Mouse (Mus musculus) stomach, postnatal 0 days (tissue): ENCODE measurements around the gene Pram1. TPM values are rescaled to one million over a fixed set of nuclear protein-coding genes. Genes with fewer than 3 reads are reported as not detected.
A peak's percentile ranks its signal among the peaks of the same experiment; 100 is the strongest.
"Not testable (repeated sequence)": the region's sequence is repeated elsewhere in the genome, so short reads cannot be mapped to it uniquely, and the experiment has no call there.

Source experiments
- ATAC-seq: fragments of 200-750 bp; cut with Nextera tagmentation; 2 replicates; pipeline ENCODE4 v1.8.0; 2017; ENCODE audit not compliant: low FRiP score, low TSS enrichment
- DNase-seq: peaks from one replicate; pipeline ENCODE4 v3.0.0-alpha.2; 2016; ENCODE audit warnings: low spot score
- H3K27ac ChIP-seq: fragments of 300-500 bp; sonication (generic); replicated peaks from 2 replicates; pipeline ENCODE4 v1.5.1; 2014; ENCODE audit warnings: mild to moderate bottlenecking, control low read depth
- H3K27me3 ChIP-seq: fragments of 300-500 bp; sonication (generic); 2 replicates; pipeline ENCODE4 v1.6.1; 2014; ENCODE audit warnings: low read length; ENCODE audit not compliant: control insufficient read depth, insufficient read depth
- H3K36me3 ChIP-seq: fragments of 300-500 bp; sonication (generic); 2 replicates; pipeline ENCODE4 v1.6.1; 2014; ENCODE audit warnings: low read length, mixed read lengths; ENCODE audit not compliant: control insufficient read depth, insufficient read depth
- H3K4me1 ChIP-seq: fragments of 300-500 bp; sonication (generic); replicated peaks from 2 replicates; pipeline ENCODE4 v1.6.1; 2014; ENCODE audit warnings: antibody characterized with exemption; ENCODE audit not compliant: control insufficient read depth, insufficient read depth
- H3K4me2 ChIP-seq: fragments of 300-500 bp; sonication (generic); replicated peaks from 2 replicates; pipeline ENCODE4 v1.6.1; 2014; ENCODE audit warnings: low read depth, mild to moderate bottlenecking, control low read depth, moderate library complexity
- H3K4me3 ChIP-seq: fragments of 300-500 bp; sonication (generic); 2 replicates; pipeline ENCODE4 v1.5.1; 2014; ENCODE audit warnings: low read depth, low read length, control low read depth
- H3K9ac ChIP-seq: fragments of 300-500 bp; sonication (generic); 2 replicates; pipeline ENCODE4 v1.6.1; 2014; ENCODE audit warnings: mild to moderate bottlenecking, low read length, control low read depth, mixed read lengths
- H3K9me3 ChIP-seq: fragments of 300-500 bp; sonication (generic); 2 replicates; pipeline ENCODE4 v1.6.1; 2016; ENCODE audit warnings: low read length; ENCODE audit not compliant: control insufficient read depth
- CTCF ChIP-seq: IDR thresholded peaks from 2 replicates; pipeline ENCODE4 v1.5.1; 2016; ENCODE audit warnings: antibody characterized with exemption, low read depth, mild to moderate bottlenecking, moderate library complexity
- EP300 ChIP-seq: optimal IDR thresholded peaks from 2 replicates; pipeline ENCODE3; 2016; ENCODE audit warnings: antibody characterized with exemption
- WGBS: fragments of 180-500 bp; shearing (Covaris S2); extraction: QIAGEN DNeasy Blood & Tissue Kit; methylation state at CpG from one replicate; pipeline ENCODE4 v1.1.7; 2014; 5-methylcytosine and 5-hydroxymethylcytosine counted together
- polyA plus RNA-seq: library from polyadenylated mRNA; unstranded; fragments of >200 nt; fragmentation: Nextera tagmentation; extraction: Ambion mirVana; gene quantifications from 2 replicates; pipeline ENCODE4 v1.2.1, GENCODE M21; 2015

Gene Pram1
- polyA plus RNA-seq, 1 experiment from 2014 or later, result 0.19 TPM

GRCm38 (mm10) chr17:33607273-33607672 lies 30.6 kb upstream of the Pram1 start:
- WGBS, result 82% methylated on average over 2 of the region's 2 CpGs
- TF ChIP-seq CTCF, result no peak
- no peak for TF ChIP-seq EP300
- ATAC-seq (no peak), DNase-seq (no peak)
- H3K4me1 ChIP-seq, result no peaks in the 10 kb centered on the region
- no peak overlapping the region for H3K27ac ChIP-seq
- no peaks in the 10 kb centered on the region for H3K27me3 ChIP-seq
- no peaks in the 10 kb centered on the region for H3K36me3 ChIP-seq
- no peak overlapping the region for H3K9ac ChIP-seq
- H3K4me2 ChIP-seq, result no peak overlapping the region
- no peak overlapping the region for H3K4me3 ChIP-seq
- no peaks in the 10 kb centered on the region for H3K9me3 ChIP-seq

GRCm38 (mm10) chr17:33610548-33610947 lies 27.3 kb upstream of the Pram1 start:
- no peak overlapping the region for H3K4me3 ChIP-seq
- no peaks in the 10 kb centered on the region for H3K9me3 ChIP-seq
- H3K27ac ChIP-seq, result no peak overlapping the region
- H3K9ac ChIP-seq, result no peak overlapping the region
- H3K36me3 ChIP-seq, result no peaks in the 10 kb centered on the region
- no peaks in the 10 kb centered on the region for H3K27me3 ChIP-seq
- ATAC-seq (no peak), DNase-seq (no peak)
- TF ChIP-seq EP300, result no peak
- TF ChIP-seq CTCF, result no peak
- no peak overlapping the region for H3K4me2 ChIP-seq
- WGBS, result 86% methylated on average over 7 of the region's 7 CpGs
- H3K4me1 ChIP-seq, result no peaks in the 10 kb centered on the region

DNA sequence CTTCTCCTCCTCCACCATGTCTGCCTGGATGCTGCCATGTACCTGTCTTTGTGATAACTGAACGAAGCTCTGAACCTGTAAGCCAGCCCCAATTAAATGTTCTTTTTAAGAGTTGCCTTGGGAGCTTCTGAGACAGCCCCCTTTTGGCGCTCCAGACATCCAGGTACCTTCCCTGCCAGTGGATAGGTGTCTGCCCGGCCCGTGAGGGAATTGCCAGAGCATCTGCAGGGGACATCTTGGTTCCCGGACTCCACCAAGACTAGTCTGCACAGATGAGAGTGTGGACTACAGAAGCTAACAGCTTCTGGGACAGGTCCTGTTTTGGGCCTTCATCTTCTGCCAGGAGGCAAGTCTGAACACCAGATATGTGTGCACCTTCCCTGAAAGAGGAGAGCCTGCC lies 24.1 kb upstream of the Pram1 start:
- not testable (repeated sequence) for H3K36me3 ChIP-seq, H3K9ac ChIP-seq, H3K4me2 ChIP-seq, H3K4me1 ChIP-seq, H3K27ac ChIP-seq, H3K27me3 ChIP-seq, ATAC-seq, DNase-seq, H3K4me3 ChIP-seq, H3K9me3 ChIP-seq
- WGBS, result 90% methylated on average over 5 of the region's 5 CpGs

GRCm38 (mm10) chr17:33627281-33627680 lies 10.6 kb upstream of the Pram1 start:
- TF ChIP-seq CTCF (no peak), EP300 (no peak)
- no peak for DNase-seq
- WGBS, result 87% methylated on average over 3 of the region's 3 CpGs

DNA sequence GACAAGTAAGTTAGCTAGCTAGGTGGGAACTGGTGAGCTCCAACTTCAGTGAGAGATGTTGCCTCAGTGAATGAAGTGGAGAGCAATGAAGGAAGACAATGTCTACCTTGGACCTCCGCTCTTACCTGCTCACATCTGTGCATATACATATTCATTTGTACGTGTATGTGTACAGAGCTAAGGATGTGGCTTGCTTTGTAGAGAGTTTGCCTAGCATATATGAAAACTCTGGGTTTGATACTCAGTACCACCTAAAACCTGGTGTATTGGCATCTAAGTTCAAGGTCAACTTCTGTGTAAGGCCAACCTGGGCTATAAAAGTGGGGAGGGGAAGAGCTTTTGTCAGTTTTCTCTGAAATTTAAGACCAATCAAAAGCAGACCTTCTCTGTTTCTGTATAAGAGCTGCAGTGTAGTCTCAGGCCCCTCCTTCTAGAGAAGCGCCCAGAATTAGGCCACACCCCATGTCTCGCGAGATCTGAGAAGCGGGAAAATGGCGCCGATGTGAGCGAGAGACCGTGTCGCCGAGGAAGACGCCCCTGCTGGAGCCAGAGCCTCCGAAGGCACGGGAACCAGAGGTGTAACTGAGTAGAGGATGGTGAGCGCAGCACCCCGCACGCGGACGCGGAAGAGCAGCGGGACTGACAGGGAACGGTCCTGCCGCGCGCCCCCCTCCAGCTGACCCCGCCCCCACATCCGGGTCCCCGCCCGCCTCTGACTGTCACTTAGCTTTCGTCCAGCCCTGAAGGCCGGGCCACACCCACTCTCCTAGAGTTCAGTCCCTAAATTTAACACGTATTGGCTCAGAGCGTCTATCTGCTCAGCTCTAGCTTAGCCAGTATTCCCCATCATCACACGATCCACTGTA lies 9.0 kb upstream of the Pram1 start, which contains the start of gene Zfp414:
Zfp414 (plus strand) TSS at position 470 of the 866 bp plus-strand sequence.
- Histone ChIP-seq H3K9me3 (no peaks in the 10 kb centered on the region), H3K4me2 (peak within 1 kb of the TSS; percentile 74), H3K4me3 (peak within 1 kb of the TSS; percentile 71), H3K9ac (peak within 1 kb of the TSS; percentile 83), H3K36me3 (peaks cover 12% of the 10 kb centered on the region; the same call in 1 of the 2 replicates), H3K27me3 (no peaks in the 10 kb centered on the region), H3K27ac (peak within 1 kb of the TSS; percentile 98), H3K4me1 (peaks cover 3% of the 10 kb centered on the region)
- ATAC-seq (peak; percentile 97), DNase-seq (peak; percentile 94)
- WGBS, result 3% methylated on average over 35 of the region's 35 CpGs
- TF ChIP-seq EP300 (peak; percentile 96), CTCF (no peak; the same call in 1 of the 2 replicates)

More at GRCm38 (mm10) chr17:33627281-33627680, 10.6 kb upstream of the Pram1 start:
- no peak for ATAC-seq
- no peak overlapping the region for H3K4me3 ChIP-seq
- no peak overlapping the region for H3K9ac ChIP-seq
- no peaks in the 10 kb centered on the region for H3K27me3 ChIP-seq
- H3K9me3 ChIP-seq, result no peaks in the 10 kb centered on the region
- H3K4me2 ChIP-seq, result no peak overlapping the region
- no peak overlapping the region for H3K27ac ChIP-seq
- peaks cover 9% of the 10 kb centered on the region; the same call in 1 of the 2 replicates for H3K36me3 ChIP-seq
- H3K4me1 ChIP-seq, result peaks cover 3% of the 10 kb centered on the region
